Mouse (Mus musculus): ENCODE measurements around the gene Lrba. TPM values are rescaled to one million over a fixed set of nuclear protein-coding genes. Genes with fewer than 3 reads are reported as not detected.

Gene Lrba
- polyA plus RNA-seq, 1 experiment from 2014 or later = 8.8 TPM

- no peak overlapping the region for H3K27ac ChIP-seq (ENCODE audit: low read depth, low read length)
- H3K27me3 ChIP-seq (replicated peaks; ENCODE audit: control insufficient read depth, insufficient read depth, low read length) = no peaks in the 10 kb centered on the region
- no peak for ATAC-seq
- 96% methylated on average over 2 of the region's 2 CpGs for WGBS
- H3K9me3 ChIP-seq (ENCODE audit: control insufficient read depth) = no peaks in the 10 kb centered on the region
- no peaks in the 10 kb centered on the region for H3K36me3 ChIP-seq (ENCODE audit: control insufficient read depth, insufficient read depth)
- no peak overlapping the region for H3K4me3 ChIP-seq (ENCODE audit: low read depth, low read length)
- no peak overlapping the region for H3K4me2 ChIP-seq (replicated peaks; ENCODE audit: low read depth)
- no peaks in the 10 kb centered on the region for H3K4me1 ChIP-seq (replicated peaks; ENCODE audit: control insufficient read depth, insufficient read depth, low read length)
- H3K9ac ChIP-seq (ENCODE audit: low read depth, low read length) = no peak overlapping the region
- no peak for TF ChIP-seq CTCF (IDR thresholded peaks at IDR 0.05; ENCODE audit: low read depth)
Observed at GRCm38 (mm10) chr3:86423828-86424227, 199.3 kb downstream of the Lrba start.

DNA sequence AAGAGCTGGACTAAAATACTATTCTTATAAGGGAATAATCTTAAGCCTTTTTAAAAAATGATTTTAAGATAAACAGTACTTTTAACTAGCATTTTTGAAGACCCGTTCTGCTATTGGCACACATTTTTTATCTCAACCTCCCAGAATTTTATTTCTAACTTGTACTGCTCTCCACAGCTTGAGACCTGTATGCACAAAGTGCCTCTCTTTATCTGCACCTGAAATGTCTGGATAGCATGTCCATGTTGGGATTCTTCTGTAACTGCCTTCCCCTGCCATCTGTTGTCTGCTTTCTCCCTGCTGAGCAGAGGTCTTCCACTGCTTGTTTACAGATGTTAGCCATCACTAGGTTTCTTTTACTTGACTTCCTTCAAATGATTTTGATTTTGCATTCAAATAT lies 202.3 kb downstream of the Lrba start:
- Histone ChIP-seq H3K36me3 (ENCODE audit: control insufficient read depth, insufficient read depth) (no peaks in the 10 kb centered on the region), H3K4me3 (ENCODE audit: low read depth, low read length) (no peak overlapping the region), H3K4me2 (replicated peaks; ENCODE audit: low read depth) (no peak overlapping the region), H3K4me1 (replicated peaks; ENCODE audit: control insufficient read depth, insufficient read depth, low read length) (no peaks in the 10 kb centered on the region), H3K27me3 (replicated peaks; ENCODE audit: control insufficient read depth, insufficient read depth, low read length) (no peaks in the 10 kb centered on the region), H3K27ac (ENCODE audit: low read depth, low read length) (no peak overlapping the region), H3K9me3 (ENCODE audit: control insufficient read depth) (no peaks in the 10 kb centered on the region), H3K9ac (ENCODE audit: low read depth, low read length) (no peak overlapping the region)
- ATAC-seq = no peak
- 97% methylated on average over 1 of the region's 1 CpGs for WGBS
- no peak for TF ChIP-seq CTCF (IDR thresholded peaks at IDR 0.05; ENCODE audit: low read depth)

GRCm38 (mm10) chr3:86443497-86443896 lies 219.0 kb downstream of the Lrba start:
- WGBS = 73% methylated on average over 4 of the region's 4 CpGs
- Histone ChIP-seq H3K4me2 (replicated peaks; ENCODE audit: low read depth) (no peak overlapping the region), H3K4me3 (ENCODE audit: low read depth, low read length) (no peak overlapping the region), H3K4me1 (replicated peaks; ENCODE audit: control insufficient read depth, insufficient read depth, low read length) (no peaks in the 10 kb centered on the region), H3K9me3 (ENCODE audit: control insufficient read depth) (no peaks in the 10 kb centered on the region), H3K9ac (ENCODE audit: low read depth, low read length) (no peak overlapping the region), H3K27me3 (replicated peaks; ENCODE audit: control insufficient read depth, insufficient read depth, low read length) (no peaks in the 10 kb centered on the region), H3K27ac (ENCODE audit: low read depth, low read length) (no peak overlapping the region), H3K36me3 (ENCODE audit: control insufficient read depth, insufficient read depth) (no peaks in the 10 kb centered on the region)
- no peak for TF ChIP-seq CTCF (IDR thresholded peaks at IDR 0.05; ENCODE audit: low read depth)
- ATAC-seq = no peak

DNA sequence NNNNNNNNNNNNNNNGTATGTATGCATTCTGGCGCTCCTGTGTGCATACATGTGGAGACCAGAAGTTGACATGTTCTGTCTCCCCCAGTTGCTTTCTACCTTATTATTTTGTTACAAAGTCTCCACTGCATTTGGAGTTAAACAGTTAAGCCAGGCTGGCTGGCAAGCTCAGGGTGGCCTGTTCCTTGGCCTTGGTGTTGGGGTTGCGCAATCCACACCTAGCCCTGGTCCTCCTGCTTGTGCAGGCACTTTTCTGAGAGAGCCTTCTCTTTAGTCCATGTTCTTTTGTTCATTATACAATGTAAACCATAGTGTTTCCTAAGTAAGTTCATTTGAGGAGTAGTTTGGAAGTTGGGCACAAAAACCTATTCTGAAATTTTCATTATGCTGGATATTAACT lies 226.7 kb downstream of the Lrba start:
- no peak for ATAC-seq
- H3K36me3 ChIP-seq (ENCODE audit: control insufficient read depth, insufficient read depth) = no peaks in the 10 kb centered on the region
- no peak for TF ChIP-seq CTCF (IDR thresholded peaks at IDR 0.05; ENCODE audit: low read depth)
- H3K27ac ChIP-seq (ENCODE audit: low read depth, low read length) = no peak overlapping the region
- no peaks in the 10 kb centered on the region for H3K27me3 ChIP-seq (replicated peaks; ENCODE audit: control insufficient read depth, insufficient read depth, low read length)
- no peak overlapping the region for H3K4me2 ChIP-seq (replicated peaks; ENCODE audit: low read depth)
- no peak overlapping the region for H3K4me3 ChIP-seq (ENCODE audit: low read depth, low read length)
- WGBS = 96% methylated on average over 2 of the region's 2 CpGs
- H3K4me1 ChIP-seq (replicated peaks; ENCODE audit: control insufficient read depth, insufficient read depth, low read length) = no peaks in the 10 kb centered on the region
- no peaks in the 10 kb centered on the region for H3K9me3 ChIP-seq (ENCODE audit: control insufficient read depth)
- no peak overlapping the region for H3K9ac ChIP-seq (ENCODE audit: low read depth, low read length)

DNA sequence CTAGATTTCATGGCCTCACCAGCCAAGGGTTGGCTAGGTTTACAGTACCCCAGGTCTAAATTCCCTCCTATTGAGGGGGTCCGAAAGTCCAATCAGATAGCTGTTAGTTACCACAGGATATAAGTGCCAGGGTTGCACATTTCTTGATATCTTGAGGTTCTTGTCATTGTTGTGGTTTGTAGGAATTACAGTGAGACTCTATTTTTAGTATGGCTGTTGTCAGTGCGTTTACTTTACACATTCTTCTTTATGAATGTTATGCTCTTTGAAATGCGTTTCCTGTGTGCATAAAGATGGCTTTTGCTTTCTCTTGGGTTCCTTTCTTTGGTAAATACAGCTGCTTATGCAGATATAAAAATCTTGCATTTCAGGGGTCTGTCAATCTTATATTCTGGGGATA lies 237.1 kb downstream of the Lrba start:
- Histone ChIP-seq H3K27me3 (replicated peaks; ENCODE audit: control insufficient read depth, insufficient read depth, low read length) (no peaks in the 10 kb centered on the region), H3K4me3 (ENCODE audit: low read depth, low read length) (no peak overlapping the region), H3K4me1 (replicated peaks; ENCODE audit: control insufficient read depth, insufficient read depth, low read length) (no peaks in the 10 kb centered on the region), H3K9ac (ENCODE audit: low read depth, low read length) (no peak overlapping the region), H3K4me2 (replicated peaks; ENCODE audit: low read depth) (no peak overlapping the region), H3K27ac (ENCODE audit: low read depth, low read length) (no peak overlapping the region), H3K9me3 (ENCODE audit: control insufficient read depth) (no peaks in the 10 kb centered on the region), H3K36me3 (ENCODE audit: control insufficient read depth, insufficient read depth) (no peaks in the 10 kb centered on the region)
- no peak for ATAC-seq
- 69% methylated on average over 3 of the region's 3 CpGs for WGBS
- TF ChIP-seq CTCF (IDR thresholded peaks at IDR 0.05; ENCODE audit: low read depth) = no peak

DNA sequence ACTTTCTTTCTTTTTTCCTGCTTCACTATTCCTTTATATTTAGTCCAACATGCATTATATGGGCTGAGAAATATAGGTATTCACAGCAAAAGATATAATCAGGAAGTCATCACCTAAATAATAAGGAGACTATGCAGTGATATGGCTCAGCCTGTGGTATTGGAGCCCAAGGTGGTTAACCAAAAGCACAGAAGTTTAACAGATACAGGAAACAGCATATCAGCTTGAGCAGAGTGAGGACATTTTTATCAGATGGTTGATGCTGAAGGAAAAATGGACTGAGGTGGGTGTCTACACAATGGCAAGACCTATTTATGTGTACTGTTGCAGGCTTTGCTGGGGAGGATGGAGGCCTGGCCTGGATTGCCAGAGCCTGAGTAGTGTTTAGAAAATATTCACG lies 265.5 kb downstream of the Lrba start:
- H3K27me3 ChIP-seq (replicated peaks; ENCODE audit: control insufficient read depth, insufficient read depth, low read length) = no peaks in the 10 kb centered on the region
- no peak overlapping the region for H3K4me2 ChIP-seq (replicated peaks; ENCODE audit: low read depth)
- no peaks in the 10 kb centered on the region for H3K9me3 ChIP-seq (ENCODE audit: control insufficient read depth)
- ATAC-seq = no peak
- WGBS = 70% methylated on average over 1 of the region's 1 CpGs
- no peaks in the 10 kb centered on the region for H3K4me1 ChIP-seq (replicated peaks; ENCODE audit: control insufficient read depth, insufficient read depth, low read length)
- no peak for TF ChIP-seq CTCF (IDR thresholded peaks at IDR 0.05; ENCODE audit: low read depth)
- no peaks in the 10 kb centered on the region for H3K36me3 ChIP-seq (ENCODE audit: control insufficient read depth, insufficient read depth)
- no peak overlapping the region for H3K4me3 ChIP-seq (ENCODE audit: low read depth, low read length)
- H3K9ac ChIP-seq (ENCODE audit: low read depth, low read length) = no peak overlapping the region
- no peak overlapping the region for H3K27ac ChIP-seq (ENCODE audit: low read depth, low read length)

DNA sequence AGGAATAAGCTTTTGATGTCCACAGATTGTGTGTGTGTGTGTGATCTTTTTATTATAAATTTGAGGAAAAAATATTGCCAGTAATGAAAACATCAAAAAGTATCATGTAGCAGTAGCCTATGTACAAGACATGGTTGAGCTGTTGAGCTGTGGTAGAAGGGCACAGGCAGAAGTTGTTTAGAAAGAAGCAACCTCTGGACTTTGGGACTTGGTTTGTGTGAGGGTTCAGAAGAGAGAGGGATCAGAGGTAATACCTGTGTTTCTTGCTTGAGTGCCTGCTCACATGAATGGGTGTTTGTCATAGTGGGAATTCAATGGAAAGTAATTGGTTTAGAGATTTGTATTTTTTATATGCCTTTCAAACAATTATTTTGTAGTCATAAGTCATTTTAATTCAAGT lies 276.1 kb downstream of the Lrba start:
- H3K4me3 ChIP-seq (ENCODE audit: low read depth, low read length) = no peak overlapping the region
- H3K27me3 ChIP-seq (replicated peaks; ENCODE audit: control insufficient read depth, insufficient read depth, low read length) = no peaks in the 10 kb centered on the region
- TF ChIP-seq CTCF (IDR thresholded peaks at IDR 0.05; ENCODE audit: low read depth) = no peak
- H3K9me3 ChIP-seq (ENCODE audit: control insufficient read depth) = no peaks in the 10 kb centered on the region
- no peaks in the 10 kb centered on the region for H3K4me1 ChIP-seq (replicated peaks; ENCODE audit: control insufficient read depth, insufficient read depth, low read length)
- ATAC-seq = no peak
- no peak overlapping the region for H3K4me2 ChIP-seq (replicated peaks; ENCODE audit: low read depth)
- no peak overlapping the region for H3K9ac ChIP-seq (ENCODE audit: low read depth, low read length)
- no peaks in the 10 kb centered on the region for H3K36me3 ChIP-seq (ENCODE audit: control insufficient read depth, insufficient read depth)
- no peak overlapping the region for H3K27ac ChIP-seq (ENCODE audit: low read depth, low read length)
